Mouse (Mus musculus): ENCODE measurements around the gene Nutf2.

Nutf2 gene

GRCm38 (mm10) chr8:105855248-105856167 lies 4.9 kb upstream of the Nutf2 start:
- peak; percentile 21 for DNase-seq (ENCODE audit: low spot score)

- DNase-seq (ENCODE audit: low spot score) = no peak
These were observed 4.1 kb upstream of the Nutf2 start for GRCm38 (mm10) chr8:105856168-105856835.

- no peak for DNase-seq (ENCODE audit: low spot score)
These were observed 1.9 kb upstream of the Nutf2 start for GRCm38 (mm10) chr8:105858495-105858894.

- DNase-seq (ENCODE audit: low spot score) = no peak
These were observed 1.1 kb upstream of the Nutf2 start for GRCm38 (mm10) chr8:105859314-105859713.

GRCm38 (mm10) chr8:105861951-105862350 lies 1.6 kb downstream of the Nutf2 start:
- no peak for DNase-seq (ENCODE audit: low spot score)

- no peak for DNase-seq (ENCODE audit: low spot score)
These were observed 6.1 kb downstream of the Nutf2 start for GRCm38 (mm10) chr8:105866364-105867029.

DNA sequence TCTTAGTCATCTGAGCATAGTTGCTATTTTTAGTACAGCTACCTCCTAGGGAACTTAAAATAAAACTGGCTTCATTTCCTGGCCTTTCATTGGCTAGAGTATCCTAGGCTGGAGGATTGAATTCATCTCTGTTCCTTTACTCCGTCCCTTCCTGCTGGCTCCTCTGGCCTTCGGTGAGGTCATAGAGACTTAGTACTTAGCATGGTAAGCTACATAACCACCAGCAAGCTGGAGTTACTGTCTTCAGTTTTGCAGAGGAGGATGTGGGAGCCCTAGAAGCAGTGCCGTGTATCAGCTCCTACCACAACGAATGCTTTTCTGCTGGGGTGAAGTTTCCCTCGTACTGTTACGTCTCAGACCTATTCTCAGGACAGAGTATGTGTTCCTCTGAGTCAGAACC lies 13.9 kb downstream of the Nutf2 start:
- no peak for DNase-seq (ENCODE audit: low spot score)

- DNase-seq (ENCODE audit: low spot score) = peak; percentile 41
These were observed 20.6 kb downstream of the Nutf2 start, which contains the start of gene Edc4 for GRCm38 (mm10) chr8:105880754-105881520. Gene Edc4, plus strand, starts transcription at chr8:105880881.

DNA sequence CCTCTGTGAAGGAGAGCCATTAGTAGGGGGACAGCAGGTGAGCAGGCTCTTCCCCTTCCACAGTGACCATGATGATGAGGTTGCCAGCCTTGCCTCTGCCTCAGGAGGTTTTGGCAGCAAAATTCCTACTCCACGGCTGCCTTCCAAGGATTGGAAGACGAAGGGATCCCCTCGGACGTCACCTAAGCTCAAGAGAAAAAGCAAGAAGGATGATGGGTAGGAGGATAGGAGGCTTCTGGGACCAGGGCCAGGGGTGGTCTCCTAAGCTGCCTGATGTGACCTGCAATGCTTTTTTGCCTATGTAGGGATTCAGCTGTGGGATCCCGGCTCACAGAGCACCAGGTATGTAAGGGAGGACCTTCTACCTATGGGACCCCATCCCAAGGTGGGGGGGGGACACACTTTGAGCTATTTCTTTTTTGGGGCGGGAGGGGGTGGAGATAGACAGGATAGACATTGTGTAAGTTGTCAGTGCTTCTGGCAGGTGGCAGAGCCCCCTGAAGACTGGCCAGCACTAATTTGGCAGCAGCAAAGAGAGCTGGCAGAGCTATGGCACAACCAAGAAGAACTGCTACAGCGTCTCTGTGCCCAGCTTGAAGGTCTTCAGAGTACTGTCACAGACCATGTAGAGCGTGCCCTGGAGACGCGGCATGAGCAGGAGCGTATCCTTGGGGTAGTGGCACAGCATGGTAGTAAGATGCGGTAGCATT lies 29.5 kb downstream of the Nutf2 start:
- no peak for DNase-seq (ENCODE audit: low spot score)

DNA sequence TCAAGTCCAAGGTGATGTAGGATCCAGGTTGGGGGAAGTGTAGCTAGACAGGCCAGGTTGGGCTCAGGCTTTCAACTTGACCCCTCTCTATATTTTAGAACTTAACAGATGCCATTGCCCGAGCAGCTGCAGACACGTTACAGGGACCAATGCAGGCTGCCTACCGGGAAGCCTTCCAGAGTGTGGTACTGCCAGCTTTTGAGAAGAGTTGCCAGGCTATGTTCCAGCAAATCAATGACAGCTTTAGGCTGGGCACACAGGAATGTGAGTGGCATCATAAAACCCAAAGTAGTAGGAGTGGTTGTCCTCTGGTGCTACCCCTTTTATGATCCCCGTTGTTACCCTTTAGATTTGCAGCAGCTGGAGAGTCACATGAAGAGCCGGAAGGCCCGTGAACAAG lies 30.5 kb downstream of the Nutf2 start:
- DNase-seq (ENCODE audit: low spot score) = no peak

DNA sequence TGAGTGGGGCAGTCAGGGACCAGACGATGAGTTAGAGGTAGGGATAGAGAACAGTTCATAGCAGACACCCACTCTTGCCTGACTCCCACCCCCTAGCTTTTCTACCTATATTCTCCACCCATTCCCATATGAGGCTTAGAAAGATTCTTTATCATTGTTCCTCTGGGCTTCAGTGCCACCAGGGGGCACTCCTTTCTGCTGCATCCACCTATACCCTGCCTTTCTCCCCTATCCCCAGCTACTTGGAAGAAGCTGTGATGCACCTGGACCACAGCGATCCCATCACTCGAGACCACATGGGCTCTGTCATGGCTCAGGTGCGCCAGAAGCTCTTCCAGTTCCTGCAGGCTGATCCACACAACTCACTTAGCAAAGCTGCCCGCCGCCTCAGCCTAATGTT lies 32.1 kb downstream of the Nutf2 start:
- DNase-seq (ENCODE audit: low spot score) = no peak

DNA sequence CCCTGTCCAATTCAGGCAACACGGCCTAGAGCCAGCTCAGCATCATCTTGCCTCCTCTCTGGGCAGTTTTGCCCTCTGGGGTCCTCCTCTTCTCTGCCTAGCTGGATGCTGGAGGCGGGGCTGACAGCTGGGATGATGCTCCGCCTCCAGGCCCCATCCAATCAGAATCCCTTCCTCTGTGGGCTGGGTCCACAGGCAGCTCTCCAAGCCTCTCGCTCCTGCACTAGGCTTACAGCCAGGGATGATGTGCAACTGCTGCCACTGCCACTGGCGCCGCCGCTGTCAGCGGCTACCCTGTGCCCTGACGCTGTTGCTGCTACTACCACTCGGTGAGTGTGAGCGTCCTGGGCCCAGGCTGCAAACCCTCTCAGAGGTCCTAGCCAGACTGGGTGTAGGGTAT lies 33.0 kb downstream of the Nutf2 start, which contains the start of gene Nrn1l:
Gene Nrn1l, plus strand, starts transcription at position 229 of the 400 bp plus-strand sequence.
- DNase-seq (ENCODE audit: low spot score) = no peak

GRCm38 (mm10) chr8:105897801-105898480 lies 37.6 kb downstream of the Nutf2 start:
- no peak for DNase-seq (ENCODE audit: low spot score)

DNA sequence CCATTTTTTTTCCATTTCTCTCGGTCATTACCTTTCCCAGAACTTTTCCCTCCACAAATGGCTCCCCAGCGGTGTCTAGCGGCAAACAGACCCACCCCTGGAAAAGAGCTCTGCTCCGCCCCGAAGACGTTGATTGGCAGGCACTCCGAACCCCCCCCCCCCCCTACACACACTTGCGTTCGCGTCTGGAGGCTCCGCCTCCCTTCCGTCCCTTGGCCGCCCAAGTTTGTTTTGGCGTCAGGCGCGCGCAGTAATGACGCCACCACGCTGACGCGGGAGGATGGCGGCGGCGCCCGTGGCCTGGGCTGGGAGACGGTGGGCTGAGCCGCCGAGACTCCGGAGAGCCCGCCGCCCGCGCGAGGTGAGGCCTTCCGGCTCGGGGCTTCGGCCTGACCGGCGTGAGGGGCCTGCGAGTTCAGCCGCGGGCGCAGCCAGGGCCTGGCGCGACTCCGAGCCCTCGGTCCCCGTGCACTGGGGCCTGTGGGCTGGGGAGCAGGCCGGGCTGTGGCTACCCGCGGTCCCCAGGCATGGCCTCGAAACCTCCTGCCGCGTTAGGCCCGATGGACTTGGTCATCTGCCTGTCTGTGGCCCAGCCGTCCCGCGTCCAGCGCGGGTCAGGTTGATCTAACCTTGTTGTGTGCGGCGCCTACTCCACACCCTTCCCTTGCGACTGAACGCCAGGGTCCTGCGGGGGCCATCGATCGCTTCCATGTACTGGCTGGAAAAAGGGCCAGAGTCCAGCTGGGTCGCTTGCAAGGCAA lies 40.0 kb downstream of the Nutf2 start, which contains the start of gene Pskh1:
Gene Pskh1, plus strand, starts transcription at position 262 of the 761 bp plus-strand sequence.
- DNase-seq (ENCODE audit: low spot score) = peak; percentile 73

- DNase-seq (ENCODE audit: low spot score) = no peak
These were observed 40.7 kb downstream of the Nutf2 start for GRCm38 (mm10) chr8:105900941-105901616.

- DNase-seq (ENCODE audit: low spot score) = no peak
These were observed 59.0 kb downstream of the Nutf2 start for GRCm38 (mm10) chr8:105919390-105919789.

DNA sequence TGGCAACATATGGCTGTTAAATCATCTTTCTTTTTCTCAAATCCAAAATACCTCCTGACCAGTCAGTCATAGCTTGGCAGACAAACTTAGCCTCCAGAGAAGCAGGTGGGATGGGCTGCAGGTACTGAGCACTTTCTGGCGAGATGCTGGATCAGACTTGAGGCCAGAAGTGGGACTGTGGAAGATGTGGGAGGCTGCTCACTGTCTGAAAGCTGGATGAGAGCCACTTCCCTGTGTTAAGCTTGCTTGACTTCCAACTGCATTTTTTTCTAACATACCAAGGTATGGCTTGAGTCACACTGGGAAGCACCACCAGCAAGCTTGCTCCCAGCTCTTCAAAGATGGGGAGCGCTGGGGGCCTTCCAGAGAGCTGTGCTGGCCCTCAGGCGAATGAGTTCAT lies 64.7 kb downstream of the Nutf2 start:
- DNase-seq (ENCODE audit: low spot score) = no peak

All from urinary bladder, postnatal 10 days (tissue).